Mouse (Mus musculus) lung, postnatal 0 days (tissue): ENCODE measurements around the gene Ttll11. TPM values are rescaled to one million over a fixed set of nuclear protein-coding genes. Genes with fewer than 3 reads are reported as not detected.

ENCODE experiments used
- ATAC-seq: fragments of 200-750 bp; cut with Nextera tagmentation; 2 replicates; pipeline ENCODE4 v1.8.0; 2017; ENCODE audit warnings: moderate library complexity
- DNase-seq: peaks from one replicate; pipeline ENCODE4 v3.0.0-alpha.2; 2016; ENCODE audit warnings: low spot score
- H3K27ac ChIP-seq: fragments of 300-500 bp; sonication (generic); 2 replicates; pipeline ENCODE4 v1.5.1; 2014; ENCODE audit warnings: antibody characterized with exemption, mild to moderate bottlenecking, low read length, mixed read lengths
- H3K27me3 ChIP-seq: fragments of 300-500 bp; sonication (generic); replicated peaks from 2 replicates; pipeline ENCODE4 v1.6.1; 2014; ENCODE audit warnings: low read length, mixed read lengths; ENCODE audit not compliant: insufficient read depth
- H3K36me3 ChIP-seq: fragments of 300-500 bp; sonication (generic); 2 replicates; pipeline ENCODE4 v1.6.1; 2014; ENCODE audit warnings: low read length, mixed read lengths; ENCODE audit not compliant: insufficient read depth
- H3K4me1 ChIP-seq: fragments of 300-500 bp; sonication (generic); 2 replicates; pipeline ENCODE4 v1.6.1; 2014; ENCODE audit warnings: antibody characterized with exemption, low read depth, low read length, mixed read lengths; ENCODE audit not compliant: insufficient read depth
- H3K4me2 ChIP-seq: fragments of 300-500 bp; sonication (generic); replicated peaks from 2 replicates; pipeline ENCODE4 v1.6.1; 2014; ENCODE audit warnings: low read depth, mild to moderate bottlenecking, low read length, moderate library complexity, mixed read lengths
- H3K4me3 ChIP-seq: fragments of 300-500 bp; sonication (generic); 2 replicates; pipeline ENCODE4 v1.5.1; 2014; ENCODE audit warnings: low read depth, low read length
- H3K9ac ChIP-seq: fragments of 300-500 bp; sonication (generic); replicated peaks from 2 replicates; pipeline ENCODE4 v1.6.1; 2014; ENCODE audit warnings: low read depth, mild to moderate bottlenecking
- H3K9me3 ChIP-seq: fragments of 300-500 bp; sonication (generic); 2 replicates; pipeline ENCODE4 v1.6.1; 2016; ENCODE audit warnings: low read length, mixed read lengths
- CTCF ChIP-seq: IDR thresholded peaks from 2 replicates; pipeline ENCODE4 v1.5.1; 2016; ENCODE audit warnings: antibody characterized with exemption, mild to moderate bottlenecking
- EP300 ChIP-seq: IDR thresholded peaks from 2 replicates; pipeline ENCODE4 v1.6.1; 2016; ENCODE audit warnings: antibody characterized with exemption, mild to moderate bottlenecking, control low read depth
- WGBS: fragments of 180-500 bp; shearing (Covaris S2); extraction: QIAGEN DNeasy Blood & Tissue Kit; methylation state at CpG from one replicate; pipeline ENCODE4 v1.1.7; 2014; 5-methylcytosine and 5-hydroxymethylcytosine counted together
- polyA plus RNA-seq: library from polyadenylated mRNA; unstranded; fragments of >200 nt; fragmentation: Nextera tagmentation; extraction: Ambion mirVana; gene quantifications from 2 replicates; pipeline ENCODE4 v1.2.1, GENCODE M21; 2015

The Ttll11 gene
- polyA plus RNA-seq, 1 experiment from 2014 or later = 2.1 TPM

GRCm38 (mm10) chr2:35818883-35819282 lies 160.8 kb downstream of the Ttll11 start:
- no peak overlapping the region for H3K9ac ChIP-seq
- DNase-seq = no peak
- WGBS = 23% methylated on average over 2 of the region's 2 CpGs
- H3K4me2 ChIP-seq = no peak overlapping the region
- H3K4me1 ChIP-seq = no peaks in the 10 kb centered on the region
- H3K9me3 ChIP-seq = no peaks in the 10 kb centered on the region
- H3K27me3 ChIP-seq = no peaks in the 10 kb centered on the region
- H3K4me3 ChIP-seq = no peak overlapping the region
- no peak overlapping the region for H3K27ac ChIP-seq
- TF ChIP-seq CTCF (no peak), EP300 (no peak)
- no peaks in the 10 kb centered on the region for H3K36me3 ChIP-seq
- no peak for ATAC-seq

GRCm38 (mm10) chr2:35816056-35816661 lies 163.6 kb downstream of the Ttll11 start:
- Histone ChIP-seq H3K27me3 (no peaks in the 10 kb centered on the region), H3K4me1 (no peaks in the 10 kb centered on the region), H3K9me3 (no peaks in the 10 kb centered on the region), H3K4me2 (no peak overlapping the region), H3K9ac (no peak overlapping the region), H3K27ac (no peak overlapping the region), H3K36me3 (no peaks in the 10 kb centered on the region), H3K4me3 (no peak overlapping the region)
- DNase-seq (no peak), ATAC-seq (no peak; the same call in 1 of the 2 replicates)
- no peak for TF ChIP-seq EP300
- no peak for TF ChIP-seq CTCF
- WGBS = 59% methylated on average over 5 of the region's 5 CpGs

GRCm38 (mm10) chr2:35812561-35812933 lies 167.2 kb downstream of the Ttll11 start:
- Histone ChIP-seq H3K9me3 (no peaks in the 10 kb centered on the region), H3K36me3 (no peaks in the 10 kb centered on the region), H3K27ac (no peak overlapping the region), H3K9ac (no peak overlapping the region), H3K4me2 (no peak overlapping the region), H3K4me3 (no peak overlapping the region), H3K4me1 (no peaks in the 10 kb centered on the region), H3K27me3 (no peaks in the 10 kb centered on the region)
- 77% methylated on average over 2 of the region's 2 CpGs for WGBS
- DNase-seq (no peak), ATAC-seq (no peak)
- no peak for TF ChIP-seq CTCF
- no peak for TF ChIP-seq EP300

- Histone ChIP-seq H3K4me2 (no peak overlapping the region), H3K4me1 (no peaks in the 10 kb centered on the region), H3K9ac (no peak overlapping the region), H3K27me3 (no peaks in the 10 kb centered on the region), H3K4me3 (no peak overlapping the region), H3K9me3 (no peaks in the 10 kb centered on the region), H3K27ac (no peak overlapping the region), H3K36me3 (no peaks in the 10 kb centered on the region)
- WGBS = 42% methylated on average over 14 of the region's 14 CpGs
- DNase-seq (peak; percentile 19), ATAC-seq (peak; percentile 57)
- no peak for TF ChIP-seq EP300
- no peak for TF ChIP-seq CTCF
Observed at GRCm38 (mm10) chr2:35811801-35812560, 167.7 kb downstream of the Ttll11 start.

GRCm38 (mm10) chr2:35810027-35810426 lies 169.7 kb downstream of the Ttll11 start:
- H3K27me3 ChIP-seq = no peaks in the 10 kb centered on the region
- no peak for TF ChIP-seq EP300
- no peak for TF ChIP-seq CTCF
- no peaks in the 10 kb centered on the region for H3K9me3 ChIP-seq
- H3K4me3 ChIP-seq = no peak overlapping the region
- H3K4me2 ChIP-seq = no peak overlapping the region
- H3K36me3 ChIP-seq = no peaks in the 10 kb centered on the region
- no peak overlapping the region for H3K27ac ChIP-seq
- no peaks in the 10 kb centered on the region for H3K4me1 ChIP-seq
- no peak overlapping the region for H3K9ac ChIP-seq
- peak; percentile 36 for DNase-seq
- WGBS = 60% methylated on average over 3 of the region's 3 CpGs
- peak; percentile 55 for ATAC-seq

- 20% methylated on average over 3 of the region's 3 CpGs for WGBS
Observed at GRCm38 (mm10) chr2:35809141-35809540, 170.6 kb downstream of the Ttll11 start.

More at GRCm38 (mm10) chr2:35809141-35809540, 170.6 kb downstream of the Ttll11 start:
- Histone ChIP-seq H3K4me3 (no peak overlapping the region), H3K36me3 (no peaks in the 10 kb centered on the region), H3K9ac (no peak overlapping the region), H3K4me1 (no peaks in the 10 kb centered on the region), H3K27me3 (no peaks in the 10 kb centered on the region), H3K27ac (no peak overlapping the region), H3K4me2 (no peak overlapping the region), H3K9me3 (no peaks in the 10 kb centered on the region)
- no peak for TF ChIP-seq EP300
- DNase-seq (no peak), ATAC-seq (no peak)
